Mouse (Mus musculus): ENCODE measurements at regions not wholly inside any gene's neighbourhood (a gene's known extent, or its start where the extent isn't known, plus 50 kb on each side); places are given as distances from the start of the nearest gene placed in this dataset.

GRCm38 (mm10) chr13:97847561-97847960 lies 87.1 kb upstream of the Gm10260 start:
- DNase-seq: no peak

- DNase-seq: no peak
These were observed 84.7 kb upstream of the Gm10260 start for GRCm38 (mm10) chr13:97845148-97845547.

- DNase-seq: no peak
These were observed 82.4 kb upstream of the Gm10260 start for GRCm38 (mm10) chr13:97842801-97843200.

GRCm38 (mm10) chr13:97841503-97841902 lies 81.1 kb upstream of the Gm10260 start:
- DNase-seq: no peak

- no peak for DNase-seq
These were observed 79.3 kb upstream of the Gm10260 start for GRCm38 (mm10) chr13:97839617-97840308.

GRCm38 (mm10) chr13:97837443-97838000 lies 77.1 kb upstream of the Gm10260 start:
- peak; percentile 32 to 38 for DNase-seq

GRCm38 (mm10) chr13:97832448-97832847 lies 72.0 kb upstream of the Gm10260 start:
- DNase-seq: no peak

- DNase-seq: no peak
These were observed 71.4 kb upstream of the Gm10260 start for GRCm38 (mm10) chr13:97831839-97832238.

GRCm38 (mm10) chr13:97829558-97829957 lies 69.1 kb upstream of the Gm10260 start:
- no peak for DNase-seq

GRCm38 (mm10) chr13:97825801-97826576 lies 65.6 kb upstream of the Gm10260 start:
- DNase-seq: no peak

GRCm38 (mm10) chr13:97825361-97825760 lies 64.9 kb upstream of the Gm10260 start:
- no peak for DNase-seq

GRCm38 (mm10) chr13:97824071-97824716 lies 63.8 kb upstream of the Gm10260 start:
- DNase-seq: peak; percentile 33 to 61

GRCm38 (mm10) chr13:97821630-97822029 lies 61.2 kb upstream of the Gm10260 start:
- no peak for DNase-seq

- no peak for DNase-seq
These were observed 60.6 kb upstream of the Gm10260 start for GRCm38 (mm10) chr13:97821011-97821410.

- DNase-seq: no peak
These were observed 60.0 kb upstream of the Gm10260 start for GRCm38 (mm10) chr13:97820401-97820800.

- no peak for DNase-seq
These were observed 58.6 kb upstream of the Gm10260 start for GRCm38 (mm10) chr13:97819036-97819435.

- no peak for DNase-seq
These were observed 56.5 kb upstream of the Gm10260 start for GRCm38 (mm10) chr13:97816923-97817322.

Measured in lung, postnatal 4 days (tissue).